Mouse (Mus musculus) heart, postnatal 10 days (tissue): ENCODE measurements around the gene Rnf213. TPM values are rescaled to one million over a fixed set of nuclear protein-coding genes. Genes with fewer than 3 reads are reported as not detected.
A peak's percentile ranks its signal among the peaks of the same experiment; 100 is the strongest.

Experiments
- DNase-seq, 2 experiments: peaks; one replicate each; pipeline ENCODE4 v3.0.0; 2021
- intact Hi-C: fragments of 180-260 bp; cut with DNase I; formaldehyde crosslinking; loops from one replicate; pipeline ENCODE4 v1.15.1; 2025
- total RNA-seq, 2 experiments: library from RNA; stranded (reverse); gene quantifications; 2 replicates each; pipeline ENCODE4 v1.2.3; 2021

Gene Rnf213
- total RNA-seq, 2 experiments from 2014 or later: 14.0 to 19.6 TPM

GRCm38 (mm10) chr11:119514108-119514860 is 121.4 kb downstream of the Rnf213 start:
- DNase-seq: no peak
- intact Hi-C loops: no loop called here

GRCm38 (mm10) chr11:119514967-119515636 is 122.2 kb downstream of the Rnf213 start:
- intact Hi-C loops: no loop called here
- no peak for DNase-seq

- no peak for DNase-seq
- intact Hi-C loops: no loop called here
Observed at GRCm38 (mm10) chr11:119515823-119516676, 123.2 kb downstream of the Rnf213 start.

DNA sequence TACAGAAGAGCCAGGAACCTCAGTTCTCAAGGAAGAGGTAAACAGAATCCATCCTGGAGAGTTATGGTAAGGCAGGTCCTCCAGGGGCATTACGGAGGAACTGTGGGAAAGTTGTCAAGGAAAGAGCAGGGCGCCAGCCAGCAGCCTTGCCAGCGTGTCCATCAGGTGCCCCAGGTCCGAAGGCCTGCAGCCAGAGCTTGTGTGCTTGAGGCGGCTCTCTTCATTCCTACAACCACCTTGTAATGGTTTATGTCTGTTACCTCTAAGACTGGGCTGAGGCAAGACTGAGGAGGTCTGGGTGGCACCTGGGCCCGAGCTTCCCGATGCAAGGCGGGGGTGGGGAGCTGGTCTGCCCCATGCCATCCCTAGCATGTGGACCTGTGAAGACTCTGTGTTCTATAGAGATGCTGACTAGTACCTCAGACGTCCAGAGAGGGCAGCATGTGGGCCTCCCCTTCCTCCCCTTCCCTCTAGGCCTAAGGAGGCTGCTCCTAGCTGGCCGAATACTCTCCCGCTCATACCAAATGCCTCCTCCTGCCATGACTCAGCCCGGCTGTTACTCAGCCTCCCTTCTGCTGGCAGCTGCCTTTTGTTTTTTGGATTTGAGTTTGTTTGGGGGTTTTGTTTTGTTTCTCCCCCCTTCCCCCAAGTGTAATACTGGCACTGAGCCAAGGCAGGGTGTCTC is 123.9 kb downstream of the Rnf213 start:
- DNase-seq: peak in 1 of 2 experiments; percentile 33
- intact Hi-C loops: no loop called here

GRCm38 (mm10) chr11:119519387-119519786 is 126.5 kb downstream of the Rnf213 start:
- DNase-seq: no peak
- intact Hi-C loops: no loop called here

DNA sequence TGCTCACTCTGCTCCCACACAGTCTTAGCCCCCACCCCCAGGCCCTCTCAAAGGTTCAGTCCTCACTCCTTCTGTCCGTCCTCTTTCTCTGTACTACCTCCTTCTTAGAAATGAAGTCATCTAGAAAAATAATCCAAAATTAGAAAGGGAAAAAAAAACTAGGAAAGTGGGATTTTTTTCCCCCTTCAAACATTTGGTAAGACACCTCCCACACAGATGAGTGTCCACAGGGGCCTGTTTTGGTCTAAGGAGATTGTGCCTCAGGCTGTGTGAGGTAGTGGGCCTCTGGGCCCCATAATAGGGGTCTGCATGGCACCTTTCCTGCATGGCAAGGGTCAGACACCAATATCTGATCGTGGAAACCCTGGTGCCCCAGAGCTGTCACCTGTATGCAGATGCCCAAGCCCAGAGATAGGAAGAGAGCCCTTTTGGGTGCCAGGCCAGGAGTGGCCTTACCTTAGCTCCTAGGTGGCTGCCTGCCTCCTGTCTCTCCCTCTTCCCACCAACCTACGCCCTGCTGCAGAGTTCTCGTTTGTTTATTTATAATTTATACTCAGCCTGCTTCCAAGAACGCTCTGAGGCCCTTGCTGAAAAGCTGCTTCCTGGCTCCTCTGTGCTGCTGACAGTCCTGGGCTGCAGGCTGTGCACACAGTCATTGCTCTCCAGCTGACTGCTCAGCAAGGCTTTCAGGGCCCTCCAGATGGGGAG is 127.3 kb downstream of the Rnf213 start:
- DNase-seq: no peak
- intact Hi-C loops: no loop called here

DNA sequence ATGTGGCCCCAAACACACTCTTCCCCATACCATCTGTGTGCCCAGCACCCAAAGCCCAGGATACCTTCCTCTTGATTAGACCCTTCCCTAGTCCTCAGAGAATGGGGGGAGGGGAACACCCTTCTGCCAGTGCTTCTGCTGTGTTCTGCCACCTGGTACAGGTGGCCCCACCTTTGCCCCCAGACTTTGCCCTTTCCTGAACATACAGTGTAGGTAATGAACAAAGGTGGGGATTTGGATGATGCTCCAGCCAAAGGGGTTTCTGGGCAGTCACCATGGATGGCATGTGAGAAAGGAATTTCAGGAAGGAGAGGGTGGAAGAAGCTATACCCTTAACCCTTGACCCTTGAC is 127.8 kb downstream of the Rnf213 start:
- no peak for DNase-seq
- intact Hi-C loops: no loop called here

- intact Hi-C loops: no loop called here
- DNase-seq: no peak
Observed at GRCm38 (mm10) chr11:119521920-119522710, 129.2 kb downstream of the Rnf213 start.

GRCm38 (mm10) chr11:119522779-119523178 is 129.9 kb downstream of the Rnf213 start:
- peak; percentile 45 to 49 for DNase-seq
- intact Hi-C loops: no loop called here

DNA sequence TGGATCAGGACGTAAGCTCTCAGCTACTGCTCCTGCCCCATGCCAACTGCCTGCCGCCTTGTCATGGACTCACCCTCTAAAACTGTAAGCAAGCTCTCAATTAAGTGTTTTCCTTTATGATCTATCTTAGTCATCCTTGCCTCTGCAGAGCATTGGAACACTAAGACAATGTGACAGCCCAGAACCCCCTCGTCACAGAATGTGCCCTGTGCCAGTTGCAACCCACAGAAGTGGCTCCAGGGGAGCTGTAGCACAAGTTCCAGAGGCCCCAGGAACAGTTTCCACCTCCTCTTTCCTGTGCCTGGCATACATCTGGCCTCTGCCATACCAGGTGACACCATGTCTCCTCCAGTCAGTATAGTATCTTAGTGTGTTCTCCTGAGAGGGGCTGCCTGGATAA is 130.5 kb downstream of the Rnf213 start:
- intact Hi-C loops: no loop called here
- DNase-seq: no peak

DNA sequence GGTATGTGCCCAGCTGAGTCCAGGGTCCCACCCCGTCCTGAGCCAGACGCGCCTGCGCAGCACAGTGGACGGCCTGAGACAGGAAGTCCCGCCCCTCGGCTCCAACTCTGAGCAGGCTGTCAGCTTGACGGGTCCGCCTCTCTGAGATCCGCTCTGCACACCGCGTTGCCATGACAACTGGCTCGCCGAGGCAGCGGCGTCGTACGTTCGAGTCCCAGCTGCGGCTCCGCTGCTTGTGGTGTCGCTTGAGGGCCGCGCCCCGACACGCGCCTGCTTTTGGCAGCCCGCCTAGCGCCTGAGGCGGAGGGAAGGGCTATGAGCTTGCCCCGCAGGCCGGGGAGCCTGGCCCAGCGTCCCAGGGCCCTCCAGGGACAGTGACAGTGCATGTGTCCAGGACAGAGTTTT is 131.6 kb downstream of the Rnf213 start:
- DNase-seq: peak; percentile 90 to 91
- intact Hi-C loops: no loop called here

DNA sequence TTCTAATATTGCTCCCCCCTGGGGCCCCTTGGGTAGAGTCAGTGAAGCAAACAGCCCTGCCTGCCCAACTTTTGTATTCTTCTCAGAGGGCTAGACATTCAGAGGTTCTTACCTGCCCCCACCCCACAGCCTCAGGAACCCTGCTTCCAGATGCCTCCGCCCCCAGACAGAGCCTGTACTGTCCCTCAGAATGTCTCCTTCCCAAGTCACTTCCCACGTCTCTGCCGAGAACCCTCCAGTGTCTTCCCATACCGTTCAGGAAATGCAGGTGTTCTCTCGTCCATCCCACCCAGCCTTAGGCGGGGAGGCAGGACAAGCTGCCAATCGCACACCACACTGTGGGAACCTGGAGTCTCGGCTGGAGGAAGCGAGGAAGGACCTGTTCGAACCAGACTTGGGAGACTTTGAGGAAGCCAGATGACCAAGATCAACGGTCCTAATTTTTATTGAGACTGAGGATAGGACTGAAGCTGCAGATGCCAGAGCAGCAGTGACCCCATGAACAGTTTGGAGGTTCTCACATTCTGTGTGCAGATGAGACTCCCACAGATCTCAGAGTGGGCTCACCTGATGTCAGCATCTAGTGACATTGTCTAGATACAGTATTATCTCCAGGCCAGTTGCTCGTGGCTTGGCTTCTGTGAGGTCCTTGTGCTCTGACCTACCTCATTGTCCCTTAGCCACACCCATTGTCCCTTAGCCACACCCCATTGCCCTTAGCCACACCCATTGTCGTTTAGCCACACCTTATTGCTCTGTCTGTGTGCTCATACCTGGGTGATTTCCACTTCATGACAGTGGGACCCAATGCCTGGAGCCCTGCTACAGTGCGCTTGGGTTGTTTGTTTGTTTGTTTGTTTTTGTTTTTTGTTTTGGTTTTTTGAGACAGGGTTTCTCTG is 133.4 kb downstream of the Rnf213 start:
- no peak for DNase-seq
- intact Hi-C loops: no loop called here

DNA sequence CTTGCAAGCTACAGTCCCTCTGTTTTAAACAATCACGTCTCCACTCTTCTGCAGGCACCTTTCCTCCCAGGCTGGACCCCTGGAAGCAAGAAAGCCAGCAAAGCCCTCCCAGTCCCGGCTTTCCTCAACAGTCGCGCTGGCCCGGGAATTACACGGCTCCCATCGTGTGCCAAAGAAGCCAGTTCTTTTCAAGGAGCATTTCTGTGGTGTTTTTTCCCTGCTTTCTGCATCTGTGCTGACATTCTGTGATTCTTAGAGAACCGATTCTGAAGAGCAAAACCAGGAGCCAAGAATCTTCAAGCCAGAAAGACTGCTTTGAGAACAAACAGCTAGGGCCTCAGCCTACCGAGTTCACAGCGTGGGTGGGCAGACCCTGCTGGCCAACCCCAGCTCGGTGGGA is 136.0 kb downstream of the Rnf213 start:
- intact Hi-C loops: no loop called here

DNA sequence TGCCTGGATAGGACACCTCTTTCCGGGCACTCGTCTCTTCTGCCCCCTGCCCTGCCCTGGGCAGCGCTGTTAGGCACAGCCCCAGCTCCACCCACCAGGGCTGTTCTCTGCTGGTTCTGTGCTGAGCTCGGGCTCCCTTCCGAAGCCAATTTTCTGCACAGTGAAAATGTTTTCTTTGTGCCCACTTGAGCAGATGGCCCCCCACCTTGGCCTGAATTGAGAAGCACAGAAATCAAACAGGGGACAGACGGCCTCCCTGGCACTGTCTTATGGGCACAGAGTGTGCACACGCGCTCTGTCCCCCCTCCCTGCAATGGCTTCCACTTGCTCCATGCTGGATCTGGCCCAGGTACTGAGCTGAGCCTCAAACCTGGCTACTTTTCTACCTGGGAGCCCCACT is 139.6 kb downstream of the Rnf213 start:
- no peak for DNase-seq
- intact Hi-C loops: no loop called here

More for the DNA sequence above, 136.0 kb downstream of the Rnf213 start:
- no peak for DNase-seq

DNA sequence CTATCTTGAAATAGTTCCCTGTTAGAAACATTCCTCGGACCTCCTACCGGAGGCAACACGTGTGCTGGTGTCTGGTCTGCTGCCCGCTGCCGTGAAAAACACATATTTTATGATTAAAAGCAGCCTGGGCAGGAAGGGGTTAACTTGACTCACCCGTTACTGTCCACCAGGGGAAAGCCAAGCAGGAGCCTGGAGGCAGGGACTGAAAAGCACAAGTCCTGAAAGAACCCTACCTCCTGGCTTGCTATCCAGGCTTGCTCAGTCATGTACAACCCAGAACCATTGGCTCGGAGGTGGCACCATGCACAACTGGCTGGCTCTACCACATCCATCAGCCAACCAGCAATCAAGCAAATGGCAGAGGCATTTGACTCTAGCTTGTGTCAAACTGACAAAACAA is 140.8 kb downstream of the Rnf213 start:
- intact Hi-C loops: no loop called here
- no peak for DNase-seq
